Mouse (Mus musculus) embryo, embryonic 10 days (tissue): ENCODE results near the gene Ncdn.
A peak's percentile ranks its signal among the peaks of the same experiment; 100 is the strongest.

Experiments used
- DNase-seq: peaks from one replicate; pipeline ENCODE4 v3.0.0-alpha.2; 2015; ENCODE audit warnings: low spot score

Ncdn gene

DNA sequence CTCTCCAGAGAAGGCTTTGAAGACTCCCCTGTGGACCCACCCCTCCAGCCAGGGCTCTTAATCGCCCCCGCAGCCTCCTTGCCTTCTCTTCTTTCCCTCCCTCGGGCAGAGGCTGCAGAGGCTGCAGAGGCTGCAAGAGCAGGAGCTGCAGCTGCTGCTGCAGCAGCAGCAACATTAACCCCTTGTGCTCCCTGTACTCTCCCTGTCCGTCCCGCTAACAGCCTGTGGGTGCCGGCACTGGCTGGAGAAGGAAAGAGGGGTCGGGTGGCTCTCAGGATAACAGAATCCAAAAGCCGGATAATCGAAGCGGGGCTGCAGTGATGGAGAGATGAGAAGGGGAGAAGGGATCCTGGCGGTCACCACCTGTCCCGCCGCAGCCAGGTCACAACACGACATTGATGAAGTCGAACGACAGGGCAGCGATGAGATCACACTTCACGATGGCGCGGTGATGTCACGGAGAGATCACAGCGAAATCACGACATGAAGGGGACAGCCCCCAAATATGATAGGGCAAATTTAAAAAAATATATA lies 563 bp downstream of the Ncdn start:
- DNase-seq, result peak; percentile 60

DNA sequence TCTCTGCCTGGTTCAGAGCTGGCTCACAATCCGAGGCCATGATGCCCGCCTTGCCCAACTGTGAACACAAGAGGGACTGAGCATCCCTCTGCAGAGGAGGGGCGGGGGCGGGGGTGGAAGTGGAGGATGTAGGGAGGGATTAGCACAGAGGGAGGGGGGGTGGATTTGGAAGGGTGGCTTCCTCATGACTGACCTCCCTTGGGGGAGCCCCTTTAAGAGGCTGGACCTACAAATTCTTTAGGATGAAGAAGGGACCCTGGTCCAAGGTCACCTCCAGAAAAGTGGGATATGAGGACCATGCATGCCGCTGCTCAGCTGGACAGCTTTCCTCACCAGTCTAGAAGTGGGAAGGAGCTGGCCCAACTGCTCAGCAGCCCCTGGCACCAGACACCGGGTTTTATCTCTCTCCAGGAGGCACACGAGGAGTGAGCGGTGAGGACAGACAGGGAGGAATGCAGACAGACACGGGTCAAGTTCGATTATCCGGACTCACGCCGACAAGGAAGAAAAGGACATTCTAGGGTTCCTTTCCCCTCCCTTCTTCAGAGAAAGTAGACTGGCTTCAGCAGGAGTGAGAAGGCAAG lies 1.1 kb downstream of the Ncdn start:
- no peak for DNase-seq

DNA sequence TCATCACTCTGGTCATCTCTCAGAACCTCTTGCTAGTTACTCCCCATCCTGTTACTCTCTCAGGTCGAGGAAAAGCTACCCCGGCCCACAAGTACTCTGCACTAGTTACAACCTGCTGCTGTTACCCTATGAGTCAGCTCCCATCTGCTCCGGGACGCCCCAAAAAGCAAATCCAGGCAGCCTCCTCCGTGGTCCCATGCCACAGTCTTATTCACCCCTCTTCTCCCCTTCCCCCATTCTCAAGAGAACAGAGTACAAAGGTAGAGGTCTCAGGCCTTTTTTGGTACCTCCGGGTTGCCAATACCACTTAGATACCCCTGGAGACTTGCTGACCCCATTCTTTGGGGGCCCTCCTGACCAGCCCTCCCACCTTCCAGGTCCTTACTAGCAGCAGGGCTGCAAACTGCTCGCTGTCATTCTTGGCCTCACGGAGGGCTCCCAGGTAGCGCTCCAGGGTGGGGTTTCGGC lies 1.6 kb downstream of the Ncdn start:
- DNase-seq, result no peak

DNA sequence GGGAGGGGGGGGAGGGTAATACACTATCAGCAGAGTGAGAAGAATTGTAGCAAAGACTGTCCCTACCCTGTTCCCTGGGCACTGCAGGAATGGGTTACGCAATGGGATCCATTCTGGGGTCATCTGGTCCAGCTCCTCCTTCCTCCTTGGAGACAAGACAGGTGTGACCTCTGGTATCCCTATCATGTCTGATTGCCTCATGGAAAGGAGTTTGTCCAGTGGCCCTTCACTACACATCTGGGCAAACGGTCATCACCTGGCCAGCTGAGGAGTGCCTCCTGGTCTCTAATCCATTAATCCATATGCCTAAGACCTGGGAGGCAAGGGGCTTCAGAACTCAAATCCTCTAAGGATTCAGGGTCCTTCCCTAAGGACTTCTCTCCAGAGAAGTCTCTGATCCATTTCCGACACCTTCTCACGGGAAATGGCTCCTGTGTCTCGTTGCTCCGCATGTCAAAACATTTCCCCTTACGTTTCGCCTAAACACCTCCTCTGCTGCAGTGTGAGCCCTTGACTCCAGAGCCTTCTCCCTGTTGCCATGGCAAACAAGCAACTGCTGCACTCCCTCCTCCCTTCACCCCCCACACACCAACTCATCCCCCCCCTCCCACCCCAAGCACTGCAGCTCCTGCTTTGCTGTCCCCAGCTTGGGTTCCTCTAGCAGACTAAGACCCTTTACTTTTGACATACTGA lies 2.2 kb downstream of the Ncdn start:
- no peak for DNase-seq

DNA sequence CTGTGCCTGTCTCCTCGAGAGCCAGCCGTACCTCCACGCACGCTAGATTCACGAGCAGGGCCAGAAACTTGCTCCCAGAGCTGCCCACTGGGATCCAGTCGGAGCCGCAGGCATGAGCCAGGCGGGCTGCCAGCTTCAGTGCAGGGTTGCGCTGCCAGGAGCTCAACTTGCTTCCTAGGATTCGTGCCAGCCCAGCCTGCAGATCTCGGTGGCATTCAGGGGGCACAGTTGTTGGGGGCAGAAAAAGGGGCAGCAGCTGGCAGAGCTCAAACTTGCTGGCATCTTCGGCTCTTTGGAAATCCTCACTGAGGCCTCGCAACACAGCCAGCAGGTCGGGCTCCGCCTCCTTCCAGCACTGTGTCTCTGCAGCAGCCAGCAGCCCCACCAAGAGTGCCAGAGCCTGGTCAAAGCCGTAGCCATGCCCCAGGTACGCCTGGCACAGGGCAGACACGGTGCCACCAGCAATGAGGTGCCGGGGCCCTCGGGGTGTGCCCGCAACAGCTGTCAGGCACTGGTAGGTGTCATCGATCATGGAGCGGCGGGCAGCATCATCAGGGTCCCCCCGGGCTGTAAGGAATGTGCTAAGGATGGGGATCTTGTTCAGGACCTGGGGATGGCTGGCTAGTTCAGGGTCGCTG lies 3.1 kb downstream of the Ncdn start:
- DNase-seq, result no peak

DNA sequence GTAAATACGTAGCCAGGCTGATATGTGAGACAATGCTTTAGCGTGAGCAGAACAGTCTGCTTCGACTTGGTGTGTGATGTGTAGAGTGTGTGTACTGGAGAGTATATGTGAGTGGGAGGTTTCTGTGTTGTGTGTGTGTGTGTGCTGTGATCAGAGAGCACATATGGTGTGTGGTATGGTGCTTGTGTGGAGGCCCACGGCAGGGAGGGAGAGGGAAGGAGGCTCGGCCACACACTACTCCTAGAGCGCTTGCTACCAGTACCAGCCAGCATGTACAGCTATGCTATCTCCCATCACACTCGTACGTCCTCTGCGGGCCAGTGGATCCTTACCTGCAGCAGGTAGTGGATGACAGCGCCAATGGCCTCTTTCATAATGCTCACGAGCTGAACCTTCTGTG lies 3.7 kb downstream of the Ncdn start:
- no peak for DNase-seq

DNA sequence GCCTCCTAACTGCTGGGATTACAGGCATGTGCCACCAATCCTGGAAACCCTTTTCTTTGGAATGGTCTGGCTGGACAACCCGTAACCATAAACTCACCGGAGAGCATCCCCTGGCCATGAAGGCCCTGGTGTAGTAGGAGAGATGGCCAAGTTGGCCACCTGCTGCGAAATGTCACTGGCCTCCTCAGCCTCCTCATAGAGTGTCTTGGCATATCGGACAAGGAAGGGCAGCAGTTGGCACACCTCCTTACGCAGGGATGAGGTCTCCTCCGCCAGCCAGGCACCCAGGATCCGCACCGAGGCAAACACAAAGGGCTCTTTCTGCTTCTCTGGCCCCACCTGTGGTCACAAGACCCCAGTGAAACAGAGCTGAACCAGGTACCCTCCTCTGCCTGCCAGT lies 4.9 kb downstream of the Ncdn start:
- no peak for DNase-seq

DNA sequence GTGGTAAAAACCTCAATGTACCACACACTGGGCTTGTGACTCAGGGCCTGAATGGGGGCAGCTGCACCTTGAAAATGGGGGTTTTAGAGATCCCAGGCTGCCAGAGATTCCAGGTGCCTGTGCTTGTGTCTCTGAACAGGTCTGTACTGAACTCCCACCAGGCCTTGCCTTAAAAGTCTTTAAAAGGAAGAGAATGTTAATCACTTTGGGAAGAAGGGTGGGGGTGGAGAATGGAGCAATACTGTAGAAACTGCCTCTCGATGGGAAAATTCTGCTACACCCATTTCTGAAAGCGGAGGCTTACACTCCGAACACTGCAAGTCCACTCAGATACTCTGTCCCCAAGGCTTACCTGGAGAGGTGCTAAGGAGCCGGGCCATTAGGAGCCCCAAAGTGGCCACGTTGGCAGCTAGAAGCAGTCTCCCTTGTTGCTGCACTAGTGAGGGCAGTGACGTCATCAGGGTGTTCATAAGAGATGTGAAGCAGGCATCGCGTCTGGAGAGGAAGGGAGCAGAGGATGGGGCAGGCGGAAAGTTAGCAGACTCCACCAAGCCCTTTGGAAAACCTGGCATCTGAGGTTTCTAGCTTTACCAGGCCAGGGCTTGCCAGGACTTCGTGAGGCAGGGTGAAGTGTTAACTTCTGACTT lies 6.9 kb downstream of the Ncdn start:
- DNase-seq, result no peak

DNA sequence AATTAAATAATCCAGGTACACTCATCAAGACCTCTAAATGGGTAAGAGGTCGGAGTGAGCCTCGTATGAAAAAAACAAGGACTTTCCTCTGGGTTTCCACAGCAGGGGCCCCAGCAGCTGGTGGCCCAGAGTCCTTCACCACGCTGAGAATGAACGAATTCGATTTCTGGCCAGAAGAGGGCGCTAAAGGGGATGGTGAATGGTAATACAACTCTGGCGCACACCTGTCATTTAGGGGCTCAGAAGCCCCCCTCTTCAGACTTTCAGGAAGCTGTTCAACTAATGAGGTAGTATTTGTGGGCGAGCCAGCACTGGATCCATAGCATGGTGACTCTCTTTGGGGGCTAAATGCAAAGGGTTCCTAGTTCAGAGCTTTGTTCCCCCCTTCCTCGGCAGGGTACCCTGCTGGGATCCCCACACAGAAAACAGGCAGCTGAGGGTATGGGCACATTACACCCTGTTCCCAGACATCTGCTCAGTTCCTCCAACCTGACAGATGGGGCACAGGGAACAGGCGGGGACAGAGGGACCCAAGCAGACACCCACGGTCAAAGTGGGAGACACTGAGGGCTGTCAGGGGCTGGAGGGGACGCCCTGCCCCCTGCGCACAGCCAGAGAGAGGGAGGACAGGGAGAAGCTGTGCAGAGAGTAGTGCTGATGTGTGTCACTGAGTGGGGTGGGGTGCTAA lies 7.6 kb downstream of the Ncdn start:
- DNase-seq, result peak; percentile 69

DNA sequence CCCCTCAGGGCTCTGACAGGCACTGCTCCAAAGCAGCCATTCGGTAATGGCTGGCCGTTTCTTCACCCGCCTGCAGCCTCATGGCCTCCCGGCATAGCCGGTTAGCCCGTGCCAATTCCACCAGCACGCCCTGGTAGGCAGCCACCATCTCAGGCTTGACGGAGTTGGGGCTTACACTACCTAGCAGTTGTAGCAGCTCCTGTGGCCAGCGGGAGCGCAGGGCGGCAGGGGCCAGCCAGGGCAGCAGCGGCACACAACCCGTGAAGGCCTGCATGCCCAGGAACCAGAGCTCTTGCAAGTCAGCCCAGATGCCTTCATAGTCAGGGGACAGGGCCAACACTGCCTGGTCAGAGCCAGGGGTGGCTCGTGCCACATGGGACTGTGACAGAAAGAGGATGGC lies 8.4 kb downstream of the Ncdn start:
- DNase-seq, result no peak

DNA sequence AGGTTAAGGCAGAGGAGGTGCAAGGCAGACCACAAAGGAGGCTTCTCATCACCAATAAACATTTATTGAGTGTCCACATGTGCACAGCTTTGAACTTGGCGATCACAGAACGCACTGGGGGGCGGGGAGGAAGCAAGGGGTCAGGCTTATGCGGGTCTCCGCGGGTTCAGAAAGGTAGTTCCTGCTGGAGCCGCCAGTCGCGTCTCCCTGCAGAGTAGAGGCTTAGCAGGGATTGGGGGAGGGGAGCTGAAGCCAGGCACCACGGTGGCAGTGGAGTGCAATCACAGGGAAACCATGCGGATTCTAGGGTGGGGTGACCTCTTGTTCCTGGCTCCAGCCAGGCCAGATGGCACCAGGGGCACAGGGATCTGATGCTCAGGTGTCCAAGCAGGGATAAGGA lies 9.5 kb downstream of the Ncdn start:
- no peak for DNase-seq

DNA sequence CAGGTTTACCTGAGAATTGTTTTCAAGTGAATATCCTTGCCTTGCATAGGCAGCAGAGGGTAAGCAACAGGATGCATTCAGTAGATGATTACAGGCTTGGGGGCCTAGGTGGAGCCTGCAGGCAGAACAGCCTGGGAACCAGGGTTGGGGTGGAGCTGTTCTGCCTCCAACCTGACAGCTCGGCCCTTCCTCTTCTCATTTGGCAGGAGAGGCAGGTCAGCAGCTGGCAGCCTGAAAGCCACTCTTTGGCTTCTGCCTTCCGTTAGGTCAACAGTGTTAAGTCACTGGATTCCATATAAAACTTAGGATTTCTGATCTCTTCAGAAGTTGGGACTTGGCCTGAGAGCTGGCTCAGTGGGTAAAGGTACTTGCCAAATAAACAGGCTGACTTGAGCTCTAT lies 10.3 kb downstream of the Ncdn start:
- DNase-seq, result no peak

DNA sequence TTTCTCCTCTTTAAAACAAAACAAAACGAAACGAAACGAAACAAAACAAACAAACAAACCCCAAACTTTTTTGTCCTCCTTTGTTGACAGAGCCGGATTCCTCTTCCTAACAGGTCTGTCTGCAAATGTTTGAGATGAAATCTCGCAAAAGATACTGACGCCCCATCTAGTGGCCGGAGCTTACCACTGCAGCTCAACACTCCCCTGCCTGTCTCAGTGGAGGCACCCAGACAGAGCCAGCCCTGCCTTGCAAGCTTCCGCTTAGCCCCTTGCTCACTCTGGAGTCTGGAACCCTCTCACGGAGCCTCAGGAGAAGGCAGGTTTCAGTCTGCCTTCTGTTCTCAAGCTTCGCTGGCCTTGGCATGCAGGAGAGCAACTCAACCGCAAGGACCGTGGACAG lies 11.8 kb downstream of the Ncdn start:
- peak; percentile 86 for DNase-seq

DNA sequence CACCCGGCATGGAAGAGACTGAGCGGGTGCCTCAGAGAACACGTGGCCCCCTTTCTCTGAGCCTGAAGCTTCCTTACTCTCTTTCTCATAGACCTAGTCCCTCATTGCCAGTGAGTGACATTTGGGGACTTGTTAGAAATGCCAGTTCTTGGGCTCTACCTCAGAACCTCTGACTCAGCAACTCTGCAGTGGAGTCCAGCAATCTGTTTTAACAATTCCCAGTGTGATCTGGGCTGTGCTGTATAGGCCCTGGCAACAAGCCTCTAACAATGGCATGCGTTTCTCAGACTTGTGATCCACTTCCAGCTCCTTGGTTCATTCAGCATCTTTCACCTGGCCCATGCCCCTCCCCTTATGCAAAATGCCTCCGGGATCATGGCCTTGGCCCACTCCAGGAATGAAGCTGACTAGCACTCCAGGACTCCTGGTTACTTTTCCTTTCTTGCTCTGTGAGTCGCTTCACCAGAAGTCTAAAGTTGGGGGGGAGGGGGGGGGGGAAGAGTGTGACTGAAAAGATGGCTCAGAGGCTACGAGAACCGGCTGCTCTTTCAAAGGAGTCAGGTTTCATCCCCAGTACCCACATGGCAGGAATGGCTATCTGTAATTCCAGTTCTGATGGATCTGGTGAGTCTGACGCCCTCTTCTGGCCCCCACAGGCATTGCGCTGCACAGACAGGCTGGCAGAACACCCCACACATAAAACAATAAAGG lies 13.1 kb downstream of the Ncdn start:
- DNase-seq, result peak; percentile 70

DNA sequence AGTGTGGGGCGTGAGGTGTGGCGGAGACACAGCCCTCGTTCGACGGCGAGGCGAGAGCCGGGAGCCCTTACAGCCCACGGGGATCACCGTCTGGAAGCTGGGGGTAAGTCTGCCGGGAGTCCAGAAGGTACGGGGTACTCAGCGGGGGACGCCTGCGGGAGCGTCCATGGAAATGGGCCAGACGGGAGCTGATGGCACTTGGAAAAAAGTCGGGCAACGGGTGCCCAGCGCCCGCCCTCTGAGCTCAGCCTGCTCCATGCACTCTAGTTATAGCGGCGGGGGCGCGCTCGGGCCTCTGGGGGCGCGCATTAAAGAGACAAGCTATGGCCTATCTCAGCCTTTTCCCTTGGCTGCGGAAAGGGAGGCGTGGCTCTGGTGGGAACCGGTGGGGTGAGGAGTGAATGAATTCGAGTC lies 17.2 kb downstream of the Ncdn start, which contains the start of gene Tfap2e:
Gene Tfap2e, minus strand, starts transcription at position 240 of the 414 bp plus-strand sequence.
- DNase-seq, result peak; percentile 72

DNA sequence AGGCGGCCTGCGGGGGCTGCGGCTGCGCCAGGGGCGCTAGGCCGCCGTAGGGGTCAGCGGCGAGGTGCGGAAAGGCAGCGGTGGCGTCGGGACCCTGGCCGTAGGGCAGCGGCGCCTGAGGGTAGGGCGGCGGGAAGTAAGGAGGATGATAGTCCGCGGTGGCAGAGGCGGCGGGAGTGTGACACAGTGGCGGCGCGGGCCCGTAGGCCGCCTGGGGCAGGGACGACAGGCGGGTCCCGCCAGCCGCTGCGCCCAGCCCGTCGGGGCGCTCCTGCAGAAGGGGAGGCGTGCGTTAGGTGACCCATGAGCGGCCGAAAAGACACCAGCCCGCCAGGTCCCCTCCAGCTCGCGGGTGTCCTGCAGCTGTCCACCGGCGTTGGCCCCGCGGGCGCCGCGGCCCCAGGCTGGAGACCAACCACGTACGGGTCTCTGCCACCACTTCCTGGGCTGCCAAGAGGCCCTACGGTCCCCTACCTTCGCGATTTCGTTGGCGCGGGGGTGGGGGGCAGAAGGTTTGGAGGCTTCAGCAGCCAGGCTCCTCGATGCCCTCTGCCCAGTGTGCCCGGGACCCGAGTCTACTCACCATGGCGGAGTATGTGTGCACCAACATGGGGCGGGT lies 17.7 kb downstream of the Ncdn start:
- DNase-seq, result no peak

DNA sequence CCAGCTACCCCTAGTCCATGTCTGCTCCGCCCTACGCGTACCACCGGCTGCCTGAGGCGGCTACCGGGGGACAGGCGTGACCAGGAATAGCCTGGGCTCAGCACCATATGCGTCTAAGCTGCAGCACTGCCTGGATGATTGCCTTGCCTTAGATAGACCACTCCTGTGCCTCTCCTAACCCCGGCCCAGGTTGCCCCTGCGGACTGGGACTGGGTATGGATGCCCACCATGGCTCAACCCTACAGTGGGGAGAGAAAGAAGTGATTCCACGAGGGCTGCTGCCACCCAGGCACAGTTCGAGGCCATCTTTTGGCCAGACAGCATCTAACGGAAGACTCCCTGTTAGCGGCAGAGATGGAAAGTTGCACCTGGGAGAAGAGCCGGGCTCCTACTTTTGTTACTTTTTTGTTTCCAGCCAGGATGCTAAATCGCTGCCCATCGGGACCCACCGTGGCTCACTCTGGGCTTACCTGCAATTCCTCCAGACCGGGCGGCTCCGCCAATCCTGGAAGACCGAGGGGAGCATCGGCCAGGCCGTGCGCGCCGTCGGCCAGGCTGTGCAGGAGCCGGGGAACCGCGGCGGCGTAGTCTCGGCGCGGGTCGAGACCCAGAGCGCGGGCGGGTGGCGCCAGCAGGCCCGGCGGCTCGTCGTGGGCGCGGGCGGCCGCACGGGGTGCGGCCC lies 18.4 kb downstream of the Ncdn start:
- DNase-seq, result no peak

DNA sequence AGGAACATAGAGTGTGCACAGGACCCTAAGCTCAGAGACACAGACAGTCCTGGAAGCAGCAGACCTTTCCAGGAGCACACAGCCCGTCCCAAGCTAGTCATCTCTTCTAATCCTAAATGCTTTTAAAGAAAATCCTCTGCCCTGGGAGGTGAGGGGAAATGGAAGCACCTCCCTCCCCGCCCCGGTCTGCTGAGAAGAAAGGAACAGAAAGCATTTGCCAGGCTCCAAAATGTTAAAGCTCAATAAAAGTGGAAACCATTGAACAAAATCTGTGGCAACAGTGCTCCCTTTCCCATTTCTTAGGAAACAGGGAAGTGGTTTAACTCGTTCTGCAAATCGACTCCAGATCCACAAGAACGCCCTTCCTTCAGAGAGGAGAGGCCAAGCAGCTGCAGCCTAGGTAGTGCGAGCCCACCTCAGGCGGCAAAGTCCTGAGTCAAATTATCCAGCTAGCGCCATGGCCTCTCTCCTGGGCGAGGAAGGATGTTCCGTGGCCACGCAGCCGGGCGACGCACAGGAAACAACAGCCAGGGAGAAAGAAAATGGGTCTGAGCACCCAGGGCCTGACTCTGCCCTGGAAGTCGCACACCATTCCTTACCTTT lies 19.1 kb downstream of the Ncdn start:
- DNase-seq, result no peak

DNA sequence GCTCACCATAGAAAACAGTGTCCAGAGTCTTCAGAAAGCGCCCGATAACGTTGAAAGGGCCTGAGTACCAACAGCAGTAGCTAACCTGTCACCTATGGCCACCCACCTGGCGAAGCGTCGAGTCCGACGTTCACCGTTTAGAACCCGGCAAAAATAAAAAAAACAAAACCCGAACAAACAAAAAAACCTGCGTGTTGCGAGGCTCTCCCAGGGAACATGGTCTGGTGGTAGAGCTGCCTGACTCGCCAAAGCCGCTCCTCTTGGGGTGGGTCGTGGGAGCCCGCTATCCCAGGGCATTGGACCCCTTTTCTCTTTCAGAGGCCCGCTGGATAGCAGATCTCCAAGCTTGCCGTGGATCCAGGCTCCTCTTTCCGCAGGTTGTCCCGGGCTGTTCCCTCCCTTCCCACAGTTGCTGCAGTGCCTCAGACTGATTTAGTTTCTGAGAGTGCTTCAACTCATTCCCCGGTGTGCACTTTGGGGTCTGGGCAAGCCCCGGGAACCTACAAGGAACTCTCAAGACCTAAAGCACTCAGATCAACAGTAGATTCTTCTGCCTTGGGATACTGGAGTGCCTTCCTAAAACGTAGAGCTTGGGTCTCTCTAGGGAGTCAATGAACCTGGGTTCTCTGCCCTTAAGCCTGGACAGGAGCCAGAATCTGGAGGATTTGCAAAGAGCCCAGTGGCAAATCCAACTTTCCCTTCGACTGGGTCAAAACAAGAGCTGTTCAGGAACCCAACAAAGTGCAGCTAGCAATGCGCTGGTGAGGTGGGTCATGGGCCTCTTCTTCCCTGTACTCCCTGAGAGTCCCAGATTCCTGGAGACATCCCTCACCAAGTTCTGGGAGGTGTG lies 20.5 kb downstream of the Ncdn start:
- DNase-seq, result no peak
